Mouse (Mus musculus) testis, postnatal 10 days (tissue): ENCODE results near the gene Bloc1s1.

ENCODE experiments used
- DNase-seq: peaks from one replicate; pipeline ENCODE4 v3.0.0; 2021; ENCODE audit warnings: low spot score

Bloc1s1 gene

GRCm38 (mm10) chr10:128931441-128931840 is 7.6 kb upstream of the Bloc1s1 start:
- no peak for DNase-seq

- DNase-seq = no peak
Measured at GRCm38 (mm10) chr10:128929638-128930378, 6.0 kb upstream of the Bloc1s1 start.

GRCm38 (mm10) chr10:128928356-128928755 is 4.5 kb upstream of the Bloc1s1 start:
- no peak for DNase-seq

GRCm38 (mm10) chr10:128923013-128923691 is 683 bp downstream of the Bloc1s1 start:
- peak; percentile 95 for DNase-seq

DNA sequence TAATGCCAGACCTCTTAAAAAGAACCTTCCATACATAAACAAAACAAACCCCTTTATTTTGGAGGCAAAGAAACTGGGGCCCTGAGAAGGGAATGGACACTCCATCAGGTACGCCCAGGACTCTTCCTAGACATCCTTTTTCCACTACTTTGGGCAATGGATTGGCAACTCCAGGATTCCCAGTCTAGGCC is 1.1 kb downstream of the Bloc1s1 start, which contains the start of gene Rdh5:
Gene Rdh5, minus strand, starts transcription at position 67 of the 191 bp plus-strand sequence.
- no peak for DNase-seq

DNA sequence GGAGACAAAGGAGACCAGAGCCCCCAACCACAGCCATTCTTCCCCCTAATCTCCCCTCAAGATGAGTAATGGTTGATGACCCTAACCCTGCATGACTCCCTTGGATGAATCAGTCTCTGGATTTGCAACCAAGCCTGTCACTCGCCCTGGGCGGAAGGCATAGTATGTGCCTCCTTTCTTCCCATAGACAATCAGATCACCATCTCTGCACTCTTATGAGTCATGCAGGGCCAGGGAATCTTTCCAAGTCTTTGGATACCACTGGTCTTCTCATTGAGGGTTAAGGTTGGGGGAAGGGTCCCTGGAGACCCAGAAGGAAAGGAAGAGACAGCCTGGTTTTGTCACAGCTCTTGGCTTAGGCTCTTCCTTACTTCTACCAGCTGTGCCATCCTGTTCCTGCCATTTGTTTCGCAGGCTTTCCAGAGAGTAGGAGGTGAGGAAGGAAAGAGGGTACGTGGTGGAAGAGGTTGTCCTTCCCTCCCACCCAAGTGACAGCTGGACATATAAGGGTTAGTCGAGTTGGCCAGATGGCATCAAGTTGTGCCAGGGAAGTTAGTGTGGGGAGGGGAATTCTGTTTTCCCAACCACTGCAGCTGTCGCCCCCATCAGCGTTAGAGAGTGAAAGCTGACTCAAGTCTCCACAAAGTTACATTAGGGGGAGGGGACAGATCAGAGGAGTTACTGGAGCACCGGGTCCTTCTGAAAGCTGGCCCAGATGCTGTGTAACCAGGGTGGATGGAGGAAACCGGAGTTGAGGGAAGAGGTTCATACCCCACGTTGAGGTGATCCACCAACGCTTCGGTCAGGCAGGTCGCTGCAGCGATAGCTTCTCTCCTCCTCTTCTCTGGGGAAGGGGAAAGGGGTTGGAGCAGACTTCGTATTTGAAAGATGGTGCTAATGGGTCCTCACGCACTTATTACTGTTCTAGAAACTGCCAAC is 1.7 kb downstream of the Bloc1s1 start:
- no peak for DNase-seq

DNA sequence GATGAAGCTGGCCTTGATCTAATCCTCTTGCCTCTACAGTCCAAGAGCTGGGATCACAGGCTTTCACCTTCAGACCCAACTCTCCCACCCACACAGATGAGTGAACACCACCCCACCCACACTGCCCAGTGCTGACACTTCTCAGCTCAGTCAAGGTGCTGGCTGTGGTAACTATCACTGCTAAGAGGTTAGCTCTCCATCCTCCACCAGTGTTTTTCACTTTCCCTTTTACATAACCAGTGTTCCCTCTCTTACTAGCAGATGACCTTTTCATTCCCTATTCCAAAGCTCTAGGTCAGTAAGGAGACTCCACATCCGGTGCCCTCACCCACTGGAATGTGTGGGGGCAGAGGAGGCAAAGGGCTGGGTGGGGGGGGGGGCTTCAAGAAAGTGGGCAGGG is 2.6 kb downstream of the Bloc1s1 start:
- no peak for DNase-seq

- DNase-seq = peak; percentile 55
Measured at GRCm38 (mm10) chr10:128920736-128921161, 3.1 kb downstream of the Bloc1s1 start.

DNA sequence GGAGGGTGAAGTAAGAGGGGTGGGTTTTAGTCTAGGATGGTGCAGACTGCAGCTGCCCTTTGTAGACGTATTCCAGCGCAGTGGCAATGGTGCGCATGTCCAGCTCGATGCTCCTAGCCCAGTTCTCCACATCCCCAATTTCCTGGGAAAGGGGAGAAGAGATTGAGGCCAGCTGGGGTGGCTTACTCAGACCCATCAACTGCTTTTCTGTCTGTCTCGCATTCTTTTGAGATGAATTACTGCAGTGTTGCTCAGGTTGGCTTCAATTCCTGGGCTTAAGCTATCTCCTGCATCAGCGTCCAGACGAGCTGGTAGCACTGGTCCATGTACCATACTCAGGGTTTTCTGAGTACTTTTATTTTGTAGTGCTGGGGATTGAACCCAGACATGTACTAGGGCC is 3.9 kb downstream of the Bloc1s1 start:
- DNase-seq = no peak

DNA sequence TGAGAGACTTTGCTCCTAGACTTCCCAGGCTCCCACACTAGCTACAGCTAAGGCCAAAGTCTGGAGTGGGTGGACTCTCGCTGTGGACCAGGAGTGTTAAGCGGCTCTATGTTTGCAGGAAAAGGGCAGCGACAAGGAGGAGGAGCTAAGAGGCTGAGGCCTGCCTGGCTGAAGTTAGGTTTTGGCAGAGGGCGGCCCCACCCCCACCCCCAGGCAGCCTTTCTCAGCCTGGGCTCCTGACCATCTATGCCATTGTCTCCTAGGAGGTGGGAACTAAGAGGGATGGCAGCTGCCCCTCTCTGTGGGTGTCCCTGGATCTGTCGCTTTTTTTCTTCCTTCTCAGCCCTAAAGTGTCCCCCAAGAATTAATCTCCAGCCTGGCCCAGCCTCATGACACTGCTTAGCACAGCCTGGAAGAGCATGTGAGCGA is 4.6 kb downstream of the Bloc1s1 start:
- DNase-seq = no peak

DNA sequence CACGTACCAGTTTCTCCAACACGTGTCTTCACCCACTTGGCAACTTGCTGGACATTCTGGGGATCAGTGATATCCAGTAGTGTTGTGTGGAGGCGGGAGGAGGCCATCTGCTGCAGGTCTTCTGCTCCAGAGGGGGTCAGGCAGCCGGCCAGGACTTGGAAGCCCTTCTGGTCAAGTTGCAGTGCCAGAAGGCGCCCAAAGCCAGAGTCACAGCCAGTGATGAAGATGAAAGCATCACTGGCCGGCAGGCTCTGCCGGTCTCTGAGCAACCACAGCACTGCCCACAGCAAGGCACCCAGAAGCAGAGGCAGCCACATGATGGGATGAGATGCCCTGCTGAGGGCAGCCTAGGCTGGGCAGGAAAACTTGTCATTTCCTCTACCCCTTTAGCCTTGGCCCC is 5.6 kb downstream of the Bloc1s1 start:
- DNase-seq = peak; percentile 68

DNA sequence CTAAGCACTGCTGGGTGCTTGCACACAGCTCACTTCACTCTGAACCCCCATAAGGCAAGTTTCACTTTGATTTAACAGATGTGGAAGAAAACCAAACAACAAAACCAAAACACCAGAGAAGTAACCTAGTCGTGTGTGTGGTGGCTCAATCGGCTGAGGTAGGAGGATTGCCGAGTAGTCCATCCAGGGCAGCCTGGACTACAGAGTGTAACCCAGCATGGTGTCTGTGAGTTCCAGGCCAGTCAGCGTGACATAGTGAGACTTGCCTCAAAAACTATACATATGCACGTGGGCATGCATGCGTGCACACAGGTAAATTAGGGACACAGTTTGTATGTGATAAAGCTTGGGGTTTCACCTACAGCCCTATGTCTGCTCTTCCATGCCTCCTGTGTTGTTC is 6.4 kb downstream of the Bloc1s1 start:
- DNase-seq = no peak

GRCm38 (mm10) chr10:128916665-128917064 is 7.2 kb downstream of the Bloc1s1 start:
- no peak for DNase-seq

DNA sequence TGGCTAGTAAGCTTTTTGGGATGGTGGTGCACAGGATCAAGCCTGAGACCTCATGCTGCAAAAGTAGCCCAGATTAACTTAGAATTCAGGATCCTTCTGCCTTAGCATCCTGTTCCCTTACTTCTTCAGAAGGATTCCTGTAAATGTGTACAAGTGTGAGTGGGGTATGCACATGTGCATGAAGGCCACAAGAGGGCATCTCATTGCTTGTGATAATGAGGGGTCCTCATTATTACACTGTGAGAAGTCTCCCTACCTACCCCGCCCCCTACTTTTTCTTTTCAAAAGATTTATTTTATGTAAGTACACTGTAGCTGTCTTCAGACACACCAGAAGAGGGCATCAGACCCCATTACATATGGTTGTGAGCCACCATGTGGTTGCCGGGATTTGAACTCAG is 8.3 kb downstream of the Bloc1s1 start:
- DNase-seq = no peak

DNA sequence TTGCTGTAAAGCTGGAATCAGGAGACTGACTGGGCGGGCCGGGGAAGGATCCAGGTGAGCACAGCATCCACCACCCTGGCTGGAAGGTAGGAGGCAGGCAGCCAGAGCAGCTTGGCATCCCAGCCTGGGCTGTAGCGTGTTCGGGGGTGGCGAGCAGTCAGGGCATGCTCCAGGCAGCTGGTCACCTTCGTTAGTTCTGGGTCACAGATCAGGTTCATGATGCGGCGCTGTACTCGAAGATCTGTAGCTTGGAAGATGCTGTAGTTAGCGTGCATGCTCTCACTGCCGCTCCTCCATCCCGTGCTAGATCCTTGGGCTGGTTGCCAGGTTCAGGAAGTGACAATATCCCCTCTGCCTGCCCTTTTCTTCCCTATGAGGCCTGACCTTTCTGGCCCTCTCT is 10.1 kb downstream of the Bloc1s1 start:
- no peak for DNase-seq

GRCm38 (mm10) chr10:128913219-128913618 is 10.6 kb downstream of the Bloc1s1 start:
- peak; percentile 95 for DNase-seq

GRCm38 (mm10) chr10:128912791-128913190 is 11.0 kb downstream of the Bloc1s1 start:
- DNase-seq = no peak

DNA sequence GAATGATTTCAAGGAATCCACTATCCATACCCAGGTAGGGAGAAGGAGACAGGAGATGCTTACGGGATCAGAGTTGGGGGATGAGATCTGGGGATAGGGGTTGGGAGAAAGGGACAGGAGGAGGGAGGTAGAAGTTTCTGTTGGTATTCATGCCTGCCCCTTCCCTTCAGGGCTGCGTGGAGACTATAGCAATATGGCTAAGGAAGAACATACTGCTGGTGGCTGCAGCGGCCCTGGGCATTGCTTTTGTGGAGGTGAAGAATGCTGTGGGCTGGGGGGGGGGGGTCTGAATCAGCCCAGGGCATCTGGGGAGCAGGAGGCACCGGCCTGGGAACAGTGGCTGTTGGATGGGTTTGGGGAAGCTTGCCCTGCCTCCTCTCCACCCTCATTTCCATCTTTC is 11.6 kb downstream of the Bloc1s1 start:
- no peak for DNase-seq

GRCm38 (mm10) chr10:128911430-128911829 is 12.4 kb downstream of the Bloc1s1 start:
- DNase-seq = no peak

- DNase-seq = peak; percentile 81
Measured at GRCm38 (mm10) chr10:128910066-128910841, 13.6 kb downstream of the Bloc1s1 start.

DNA sequence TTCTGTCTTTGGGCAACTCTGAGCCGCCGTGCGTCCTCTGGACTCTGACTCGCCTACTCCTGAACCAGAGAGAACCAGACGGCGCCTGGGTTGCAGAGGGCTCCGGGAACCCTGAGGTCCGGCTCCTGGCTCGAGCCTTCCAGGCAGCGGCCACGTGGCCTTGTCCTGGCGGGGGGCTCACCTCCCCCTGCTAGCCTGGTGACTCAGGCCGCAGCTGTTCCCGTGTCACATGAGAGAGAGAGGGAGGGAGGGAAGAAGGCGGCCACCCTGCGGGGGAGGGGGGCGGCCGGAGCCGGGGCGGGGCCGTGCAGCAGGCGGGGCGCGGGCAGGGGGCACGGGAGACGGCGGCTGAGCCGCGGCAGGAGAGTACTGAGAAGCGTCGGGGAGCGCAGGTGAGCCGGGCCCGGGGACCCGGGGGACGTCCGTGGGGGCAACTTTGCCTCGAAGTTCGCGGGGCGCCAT is 14.2 kb downstream of the Bloc1s1 start:
- DNase-seq = peak; percentile 91
